In the genomic region with DNA sequence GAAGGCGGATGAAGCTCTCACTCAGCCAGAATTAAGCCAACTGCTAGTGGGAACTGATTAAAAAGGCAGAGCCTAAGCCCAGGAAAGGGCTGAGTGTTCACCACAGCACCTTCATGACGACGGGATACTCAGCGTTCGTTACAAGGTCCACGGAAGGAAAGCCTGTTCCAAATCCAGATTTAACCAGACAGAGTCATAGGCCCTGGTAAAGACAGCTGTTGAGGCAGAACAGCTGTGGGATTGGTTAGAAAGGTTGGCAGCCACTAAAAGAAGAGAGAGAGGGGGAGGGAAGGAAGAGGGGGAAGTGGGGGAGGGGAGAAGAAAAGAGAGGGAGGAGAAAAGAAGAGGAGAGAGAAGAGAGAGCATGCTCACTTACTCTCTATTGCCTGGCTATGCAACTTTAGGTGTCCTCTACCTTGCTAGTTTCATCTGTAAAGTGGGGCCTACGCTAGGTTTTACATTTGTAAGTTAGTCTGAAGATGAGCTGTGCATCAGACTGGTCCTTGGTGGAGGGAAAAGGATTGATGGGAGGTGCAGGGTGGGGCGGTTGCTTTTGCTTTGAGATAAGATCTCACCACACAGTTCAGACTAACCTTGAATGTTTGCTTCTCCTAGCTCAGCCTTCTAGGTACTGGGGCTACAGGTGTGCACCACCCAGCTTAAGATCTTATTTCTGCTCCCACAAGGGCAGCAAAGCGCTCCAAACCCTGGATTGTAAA, we compare ENCODE assay signal across 7 mouse cellular contexts. TPM values are rescaled to one million over a fixed set of nuclear protein-coding genes. Genes with fewer than 3 reads are reported as not detected.
DNase-seq lines count a peak whose midpoint lies in the region; ATAC-seq lines count a peak whose summit lies in the region.

No protein-coding gene starts in this region.

- peaks cover 69% of the 10 kb centered on the region for H3K4me1 ChIP-seq in neural tube, embryonic 13.5 days (replicated peaks)
- peaks cover 65% of the 10 kb centered on the region for H3K4me1 ChIP-seq in embryonic facial prominence, embryonic 14.5 days (ENCODE audit: control insufficient read depth, insufficient read depth, low read length)

- 86% methylated on average over 9 of the region's 9 CpGs for WGBS in neural tube, embryonic 13.5 days
- 56% methylated on average over 9 of the region's 9 CpGs for WGBS in embryonic facial prominence, embryonic 14.5 days

- H3K27me3 ChIP-seq in neural tube, embryonic 13.5 days, result 0 out of 2 replicates have a peak, but pooled peaks cover 4% of the 10 kb centered on the region
- no peaks in the 10 kb centered on the region for H3K27me3 ChIP-seq in embryonic facial prominence, embryonic 14.5 days (replicated peaks; ENCODE audit: control insufficient read depth, insufficient read depth, low read length)

- H3K4me2 ChIP-seq in neural tube, embryonic 13.5 days, result no peak overlapping the region
- H3K4me2 ChIP-seq in embryonic facial prominence, embryonic 14.5 days (ENCODE audit: low read depth, low read length), result no peak overlapping the region

- H3K27ac ChIP-seq in neural tube, embryonic 13.5 days (replicated peaks), result 0 out of 2 replicates have a peak overlapping the region, but pooled peaks have one; percentile 29
- H3K27ac ChIP-seq in embryonic facial prominence, embryonic 14.5 days (replicated peaks; ENCODE audit: low read depth, low read length), result peak overlapping the region; percentile 73

- no peak for ATAC-seq in neural tube, embryonic 13.5 days (ENCODE audit: low read depth)
- ATAC-seq in embryonic facial prominence, embryonic 14.5 days (ENCODE audit: low read depth), result no peak

- H3K36me3 ChIP-seq in neural tube, embryonic 13.5 days, result no peaks in the 10 kb centered on the region
- H3K36me3 ChIP-seq in embryonic facial prominence, embryonic 14.5 days (ENCODE audit: control insufficient read depth, insufficient read depth, low read length), result peaks cover 9% of the 10 kb centered on the region; the same call in 1 of the 2 replicates

- no peaks in the 10 kb centered on the region for H3K9me3 ChIP-seq in neural tube, embryonic 13.5 days
- no peaks in the 10 kb centered on the region for H3K9me3 ChIP-seq in embryonic facial prominence, embryonic 14.5 days (ENCODE audit: control insufficient read depth, low read length)

- H3K4me3 ChIP-seq in neural tube, embryonic 13.5 days, result no peak overlapping the region
- H3K4me3 ChIP-seq in embryonic facial prominence, embryonic 14.5 days (ENCODE audit: low read depth, low read length), result no peak overlapping the region

- no peak overlapping the region for H3K9ac ChIP-seq in neural tube, embryonic 13.5 days
- no peak overlapping the region for H3K9ac ChIP-seq in embryonic facial prominence, embryonic 14.5 days (ENCODE audit: low read depth, low read length)

- no peak for DNase-seq in neural tube, embryonic 10.5 days (ENCODE audit: extremely low spot score, low spot score)
- DNase-seq in embryonic facial prominence, embryonic 14.5 days (ENCODE audit: low spot score), result peak; percentile 74
- DNase-seq in kidney, postnatal 25 days, result peak; percentile 25 to 55
- DNase-seq in liver, result no peak
- DNase-seq in cerebellum, adult 11 months, result no peak
- no peak for DNase-seq in adrenal gland, postnatal 36 days

RNA-seq across cellular contexts. Expression of gene Pdlim4, which starts 5.9 kb away (rescaled TPM):
- polyA plus RNA-seq in neural tube, embryonic 13.5 days (2015; fragmentation: Nextera tagmentation; extraction: Ambion mirVana), result 33.0 and 37.2 TPM in 2 replicates
- polyA plus RNA-seq in embryonic facial prominence, embryonic 14.5 days (2014; fragmentation: Nextera tagmentation; extraction: Ambion mirVana), result 115 and 132 TPM in 2 replicates
- total RNA-seq in adrenal gland, postnatal 36 days (2021), result 10 to 100 TPM in 1 of 2 experiments, 1 to 10 TPM in 1; 6.5 to 29.5 TPM

RNA-seq across cellular contexts. Expression of gene Slc22a4, which starts 35.0 kb away (rescaled TPM):
- polyA plus RNA-seq in neural tube, embryonic 13.5 days (2015; fragmentation: Nextera tagmentation; extraction: Ambion mirVana), result 1.7 and 2.0 TPM in 2 replicates
- polyA plus RNA-seq in embryonic facial prominence, embryonic 14.5 days (2014; fragmentation: Nextera tagmentation; extraction: Ambion mirVana), result 1.7 and 2.3 TPM in 2 replicates
- total RNA-seq in adrenal gland, postnatal 36 days (2021), result 1 to 10 TPM; 4.3 to 8.2 TPM

RNA-seq across cellular contexts. Expression of gene P4ha2, which starts 37.0 kb away (rescaled TPM):
- 12.6 and 16.1 TPM in 2 replicates for polyA plus RNA-seq in neural tube, embryonic 13.5 days (2015; fragmentation: Nextera tagmentation; extraction: Ambion mirVana)
- polyA plus RNA-seq in embryonic facial prominence, embryonic 14.5 days (2014; fragmentation: Nextera tagmentation; extraction: Ambion mirVana), result 107 and 120 TPM in 2 replicates
- 10 to 100 TPM; 29.2 to 41.5 TPM for total RNA-seq in adrenal gland, postnatal 36 days (2021)

Comparison
In these comparisons a context has a peak if more than half of its experiments do, and no peak if none do; other contexts are left out.
1. DNase-seq: peak in embryonic facial prominence, embryonic 14.5 days (single experiment) and kidney, postnatal 25 days (2 of 2); none in neural tube, embryonic 10.5 days (single experiment), liver (single experiment), cerebellum, adult 11 months (single experiment) and adrenal gland, postnatal 36 days (0 of 2).